Mouse (Mus musculus): Measurements from ENCODE around the gene Tmod4. TPM values are rescaled to one million over a fixed set of nuclear protein-coding genes. Genes with fewer than 3 reads are reported as not detected.

Tmod4 gene
- total and polyA plus RNA-seq, 3 experiments, result 0.47 to 0.81 TPM; not detected in 1

DNA sequence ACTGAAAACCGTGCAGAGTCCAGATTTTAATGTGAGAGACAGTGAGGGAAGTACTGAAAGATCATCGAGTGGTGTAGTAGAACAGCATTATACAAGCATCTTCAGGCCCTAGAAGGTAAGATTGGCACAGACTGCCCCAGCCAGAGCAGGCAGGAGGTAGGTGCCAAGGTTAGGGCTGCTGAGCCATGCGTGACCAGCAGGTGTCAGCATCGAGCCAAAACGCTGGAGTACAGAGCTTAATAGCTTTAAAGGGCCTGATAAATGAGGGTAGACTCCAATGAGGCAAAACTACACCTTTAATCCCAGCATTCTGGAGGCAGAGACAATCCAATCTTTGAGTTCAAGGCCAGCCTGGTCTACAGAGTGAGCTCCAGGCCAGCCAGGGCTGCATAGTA is 18.3 kb downstream of the Tmod4 start:
- H3K27me3 ChIP-seq (replicated peaks), result no peaks in the 10 kb centered on the region
- peaks cover 19 to 20% of the 10 kb centered on the region in 2 experiments for H3K36me3 ChIP-seq (replicated peaks in 1 of 2; ENCODE audit: control insufficient read depth in 1 of 2, insufficient read depth in 1 of 2, low read length in 1 of 2)
- peak overlapping the region; percentile 69; the same call in 1 of the 2 replicates for H3K4me2 ChIP-seq (ENCODE audit: insufficient read depth, low read depth, poor library complexity, severe bottlenecking)
- TF ChIP-seq CTCF (conservative IDR thresholded peaks at IDR 0.05 in 1 of 2, IDR thresholded peaks at IDR 0.05 in 1 of 2; ENCODE audit: low read depth in 2 of 2, low read length in 2 of 2) (peak; percentile 89 to 92), IRF4 (IDR thresholded peaks at IDR 0.05; ENCODE audit: low read depth, low read length) (no peak), SMC3 (IDR thresholded peaks at IDR 0.05; ENCODE audit: low read depth, low read length) (peak; percentile 76), RAD21 (IDR thresholded peaks at IDR 0.05; ENCODE audit: low read depth, low read length) (peak; percentile 72)
- peak; percentile 87 for DNase-seq (ENCODE audit: extremely low read depth)
- H3K27ac ChIP-seq (ENCODE audit: insufficient read depth, low read depth), result no peak overlapping the region
- 0 out of 2 replicates have a peak overlapping the region, but pooled peaks have one; percentile 26 for H3K9ac ChIP-seq (ENCODE audit: insufficient read depth, low read depth)
- peaks cover 11 to 29% of the 10 kb centered on the region in 2 experiments for H3K4me1 ChIP-seq (ENCODE audit: control insufficient read depth in 1 of 2, insufficient read depth in 2 of 2)
- H3K4me3 ChIP-seq (replicated peaks in 1 of 3; ENCODE audit: low read depth in 2 of 3, low read length in 2 of 3, poor library complexity in 1 of 3), result peak overlapping the region; percentile 8 to 65 (median 51)
- H3K9me3 ChIP-seq (replicated peaks; ENCODE audit: low read length), result no peaks in the 10 kb centered on the region
- 0 out of 2 replicates have a peak, but pooled peaks cover 2% of the 10 kb centered on the region for H3K79me2 ChIP-seq (replicated peaks; ENCODE audit: control insufficient read depth, extremely low read depth, insufficient read depth, poor library complexity, severe bottlenecking)
- in situ Hi-C loops (cut with MboI; ENCODE audit: low pct_ligation_motif_present, low pct_unique_long_range_greater_than_20kb, low sequenced_read_pairs), result loop anchor here (10.0 kb wide), 1 partner anchor 72 kb away; the partner anchor contains the start of gene Gabpb2
- dilution Hi-C loops (cut with MboI; ENCODE audit: extremely low pct_ligation_motif_present, extremely low pct_unique_long_range_greater_than_20kb, low sequenced_read_pairs), result no loop called here

DNA sequence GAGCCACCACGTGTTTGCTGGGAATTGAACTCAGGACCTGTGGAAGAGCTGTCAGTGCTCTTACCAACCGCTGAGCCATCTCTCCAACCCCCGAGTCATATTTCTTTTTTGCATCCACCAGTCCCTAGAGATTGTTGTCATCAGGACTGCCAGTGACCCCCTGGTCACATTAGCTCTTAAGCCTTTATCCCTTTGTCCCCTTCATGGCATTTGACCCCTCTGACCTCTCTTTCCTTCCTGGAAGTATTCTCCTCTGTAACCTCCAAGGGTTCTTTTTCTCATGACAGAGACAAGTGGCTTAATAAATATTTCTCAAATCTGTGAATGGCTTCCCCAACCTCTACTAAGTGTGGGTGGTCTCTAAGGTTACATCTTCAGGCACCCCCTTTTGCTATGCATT is 23.6 kb downstream of the Tmod4 start:
- no peaks in the 10 kb centered on the region for H3K79me2 ChIP-seq (replicated peaks; ENCODE audit: control insufficient read depth, extremely low read depth, insufficient read depth, poor library complexity, severe bottlenecking)
- H3K36me3 ChIP-seq (replicated peaks in 1 of 2; ENCODE audit: control insufficient read depth in 1 of 2, insufficient read depth in 1 of 2, low read length in 1 of 2), result no peaks in the 10 kb centered on the region
- TF ChIP-seq RAD21 (IDR thresholded peaks at IDR 0.05; ENCODE audit: low read depth, low read length) (no peak), PAX5 (IDR thresholded peaks at IDR 0.05; ENCODE audit: low read length) (no peak), MAFK (IDR thresholded peaks at IDR 0.05; ENCODE audit: insufficient replicate concordance, low read length) (no peak), UBTF (IDR thresholded peaks at IDR 0.05; ENCODE audit: low read depth, low read length) (no peak), POLR2A (IDR thresholded peaks at IDR 0.05; ENCODE audit: low read depth, low read length) (no peak)
- dilution Hi-C loops (cut with MboI; ENCODE audit: extremely low pct_ligation_motif_present, extremely low pct_unique_long_range_greater_than_20kb, low sequenced_read_pairs) (no loop called here), in situ Hi-C loops (cut with MboI; ENCODE audit: low pct_ligation_motif_present, low pct_unique_long_range_greater_than_20kb, low sequenced_read_pairs) (loop anchor here (10.0 kb wide), 1 partner anchor 67 kb away; the partner anchor contains the start of gene Gabpb2)
- no peak for DNase-seq (ENCODE audit: extremely low read depth)
- H3K4me2 ChIP-seq (ENCODE audit: insufficient read depth, low read depth, poor library complexity, severe bottlenecking), result no peak overlapping the region
- H3K9me3 ChIP-seq (replicated peaks; ENCODE audit: low read length), result no peaks in the 10 kb centered on the region
- H3K4me3 ChIP-seq (replicated peaks in 1 of 3; ENCODE audit: low read depth in 2 of 3, low read length in 2 of 3, poor library complexity in 1 of 3), result no peak overlapping the region
- H3K27me3 ChIP-seq (replicated peaks), result peaks cover 11% of the 10 kb centered on the region
- no peak overlapping the region for H3K27ac ChIP-seq (ENCODE audit: insufficient read depth, low read depth)
- H3K9ac ChIP-seq (ENCODE audit: insufficient read depth, low read depth), result no peak overlapping the region
- H3K4me1 ChIP-seq (ENCODE audit: control insufficient read depth in 1 of 2, insufficient read depth in 2 of 2), result no peaks in the 10 kb centered on the region

DNA sequence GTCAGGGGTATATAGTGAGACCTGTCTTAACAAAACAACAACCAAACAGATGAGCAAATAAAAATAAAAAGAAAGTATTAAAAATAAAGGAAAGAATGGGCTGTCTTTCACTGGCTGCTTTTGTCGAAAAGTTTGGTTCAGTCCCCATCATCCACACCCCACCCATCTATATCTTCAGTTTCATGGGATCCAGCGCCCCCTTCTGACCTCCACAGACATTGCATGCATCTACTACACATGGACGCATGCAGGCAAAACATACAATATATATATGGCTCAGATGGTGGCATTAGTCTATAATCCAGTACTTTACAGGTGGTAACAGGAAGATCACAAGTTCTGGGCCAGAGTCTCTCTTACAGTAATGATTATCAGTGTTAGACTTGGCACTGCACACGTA is 29.6 kb downstream of the Tmod4 start:
- in situ Hi-C loops (cut with MboI; ENCODE audit: low pct_ligation_motif_present, low pct_unique_long_range_greater_than_20kb, low sequenced_read_pairs), result no loop called here
- Histone ChIP-seq H3K4me1 (ENCODE audit: control insufficient read depth in 1 of 2, insufficient read depth in 2 of 2) (no peaks in the 10 kb centered on the region), H3K27ac (ENCODE audit: insufficient read depth, low read depth) (no peak overlapping the region), H3K4me3 (replicated peaks in 1 of 3; ENCODE audit: low read depth in 2 of 3, low read length in 2 of 3, poor library complexity in 1 of 3) (no peak overlapping the region), H3K79me2 (replicated peaks; ENCODE audit: control insufficient read depth, extremely low read depth, insufficient read depth, poor library complexity, severe bottlenecking) (no peaks in the 10 kb centered on the region), H3K4me2 (ENCODE audit: insufficient read depth, low read depth, poor library complexity, severe bottlenecking) (no peak overlapping the region), H3K9me3 (replicated peaks; ENCODE audit: low read length) (no peaks in the 10 kb centered on the region), H3K9ac (ENCODE audit: insufficient read depth, low read depth) (no peak overlapping the region), H3K27me3 (replicated peaks) (peaks cover 17% of the 10 kb centered on the region), H3K36me3 (replicated peaks in 1 of 2; ENCODE audit: control insufficient read depth in 1 of 2, insufficient read depth in 1 of 2, low read length in 1 of 2) (no peaks in the 10 kb centered on the region)
- TF ChIP-seq EP300 (IDR thresholded peaks at IDR 0.05; ENCODE audit: low read length) (no peak), CHD1 (IDR thresholded peaks at IDR 0.05; ENCODE audit: low read depth, low read length) (no peak), MYC (IDR thresholded peaks at IDR 0.05; ENCODE audit: low read depth, low read length) (0 out of 2 replicates have a peak, but pooled peaks have one; percentile 40), SMC3 (IDR thresholded peaks at IDR 0.05; ENCODE audit: low read depth, low read length) (peak; percentile 42), CTCF (conservative IDR thresholded peaks at IDR 0.05 in 1 of 2, IDR thresholded peaks at IDR 0.05 in 1 of 2; ENCODE audit: low read depth in 2 of 2, low read length in 2 of 2) (peak; percentile 33 to 78), HCFC1 (IDR thresholded peaks at IDR 0.05; ENCODE audit: low read depth, low read length) (no peak), RAD21 (IDR thresholded peaks at IDR 0.05; ENCODE audit: low read depth, low read length) (peak; percentile 68)
- dilution Hi-C loops (cut with MboI; ENCODE audit: extremely low pct_ligation_motif_present, extremely low pct_unique_long_range_greater_than_20kb, low sequenced_read_pairs), result no loop called here
- DNase-seq (ENCODE audit: extremely low read depth), result peak; percentile 61
